Mouse (Mus musculus): ENCODE data around the gene Ermp1. TPM values are rescaled to one million over a fixed set of nuclear protein-coding genes. Genes with fewer than 3 reads are reported as not detected.

Ermp1 gene
- 5.3 TPM in 2 replicates for polyA plus RNA-seq (2015; fragmentation: Nextera tagmentation; extraction: Ambion mirVana)

DNA sequence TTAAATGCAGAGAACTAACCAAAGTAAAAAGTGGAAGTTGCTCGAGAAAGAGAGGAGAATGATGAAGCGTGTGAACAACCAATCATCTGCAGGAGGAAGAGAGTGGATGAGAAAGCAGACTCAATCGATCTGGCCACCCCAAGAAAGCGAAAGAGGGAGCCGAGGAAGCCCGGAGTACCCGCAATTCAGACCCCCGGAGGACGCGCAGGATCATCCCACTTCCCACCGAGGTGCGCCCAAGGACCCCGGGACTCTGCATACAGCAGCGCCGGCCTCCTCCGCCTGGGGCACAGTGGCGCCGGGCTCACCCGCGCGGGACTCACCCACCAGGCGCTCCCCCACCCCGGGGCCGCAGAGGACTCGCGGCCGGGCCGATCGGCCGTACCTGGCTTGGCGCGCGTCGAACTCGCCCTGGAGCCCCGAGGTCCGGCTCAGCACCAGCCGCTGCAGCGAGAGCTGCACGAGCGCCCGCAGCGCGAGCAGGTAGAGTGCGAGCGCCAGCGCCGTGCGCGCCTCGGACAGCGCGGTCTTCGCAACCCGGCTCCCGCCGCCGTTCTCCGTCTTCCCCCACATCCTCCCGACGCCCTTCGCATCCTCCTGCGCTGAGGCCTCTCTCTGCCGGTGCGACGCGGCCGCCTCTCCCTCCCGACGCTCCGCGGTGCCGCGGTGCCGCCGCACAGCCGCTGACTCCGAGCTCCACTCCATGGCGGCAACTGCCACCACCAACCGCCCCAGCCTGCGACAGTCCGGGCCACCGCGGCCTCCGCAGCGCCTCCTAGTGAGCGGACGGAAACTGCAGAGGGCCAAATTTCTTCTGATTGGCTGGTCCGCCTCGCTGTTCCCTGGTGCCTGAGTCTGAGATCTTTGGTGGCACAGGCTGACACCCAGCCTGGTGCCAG, at the start of gene Ermp1:
Gene Ermp1, minus strand, starts transcription at position 765 of the 899 bp plus-strand sequence.
- ATAC-seq (ENCODE audit: extremely low read depth, insufficient number of reproducible peaks, low FRiP score, low TSS enrichment): peak; percentile 78
- Histone ChIP-seq H3K4me1 (no peaks in the 10 kb centered on the region), H3K9me3 (peaks cover 4% of the 10 kb centered on the region), H3K9ac (peak within 1 kb of the TSS; percentile 88), H3K4me3 (peak within 1 kb of the TSS; percentile 82), H3K36me3 (peaks cover 7% of the 10 kb centered on the region), H3K27ac (replicated peaks) (peak within 1 kb of the TSS; percentile 77), H3K4me2 (peak within 1 kb of the TSS; percentile 86), H3K27me3 (replicated peaks) (peaks cover 51% of the 10 kb centered on the region)
- under 1% methylated on average over 82 of the region's 90 CpGs for WGBS

DNA sequence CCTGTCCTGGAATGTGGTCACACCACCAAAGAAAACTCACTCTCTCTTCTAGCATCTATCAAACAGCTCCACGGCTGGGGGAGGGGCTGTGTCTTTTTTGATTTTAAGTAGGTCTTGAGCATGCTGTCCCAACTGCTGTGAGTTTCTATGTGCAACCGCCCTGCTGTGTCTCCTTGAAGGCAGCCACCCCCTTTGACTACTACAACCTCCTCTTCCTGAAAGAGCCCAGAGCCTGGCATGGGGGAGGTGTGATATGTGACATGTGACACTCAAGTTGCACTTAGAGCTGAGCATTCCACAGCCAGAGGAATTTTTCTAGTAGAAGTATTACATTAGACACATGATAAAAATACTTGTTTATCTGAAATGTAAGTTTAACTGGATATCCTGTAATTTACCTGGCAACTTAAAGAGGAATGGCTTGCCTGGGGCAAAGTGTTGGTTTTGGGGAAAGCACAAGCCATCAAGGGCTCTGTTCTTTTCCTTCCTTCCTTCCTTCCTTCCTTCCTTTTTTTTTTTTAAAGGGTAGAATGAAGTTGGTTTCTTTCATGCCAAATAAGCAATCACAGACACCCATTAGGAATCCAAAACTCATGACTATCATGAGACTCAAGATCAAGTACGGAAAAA, 49.1 kb upstream of the Ermp1 start, which contains the start of gene Mlana:
Gene Mlana, plus strand, starts transcription at position 580 of the 630 bp plus-strand sequence.
- 0 out of 2 replicates have a peak within 1 kb of the TSS, but pooled peaks have one; percentile 40 for H3K27ac ChIP-seq (replicated peaks)
- ATAC-seq (ENCODE audit: extremely low read depth, insufficient number of reproducible peaks, low FRiP score, low TSS enrichment): no peak
- no peak within 1 kb of the TSS for H3K4me3 ChIP-seq
- peaks cover 11% of the 10 kb centered on the region for H3K9me3 ChIP-seq
- H3K36me3 ChIP-seq: no peaks in the 10 kb centered on the region
- WGBS: 34% methylated on average over 3 of the region's 3 CpGs
- peaks cover 17% of the 10 kb centered on the region for H3K4me1 ChIP-seq
- no peak within 1 kb of the TSS for H3K9ac ChIP-seq
- no peaks in the 10 kb centered on the region for H3K27me3 ChIP-seq (replicated peaks)
- H3K4me2 ChIP-seq: peak within 1 kb of the TSS; percentile 23; the same call in 1 of the 2 replicates

DNA sequence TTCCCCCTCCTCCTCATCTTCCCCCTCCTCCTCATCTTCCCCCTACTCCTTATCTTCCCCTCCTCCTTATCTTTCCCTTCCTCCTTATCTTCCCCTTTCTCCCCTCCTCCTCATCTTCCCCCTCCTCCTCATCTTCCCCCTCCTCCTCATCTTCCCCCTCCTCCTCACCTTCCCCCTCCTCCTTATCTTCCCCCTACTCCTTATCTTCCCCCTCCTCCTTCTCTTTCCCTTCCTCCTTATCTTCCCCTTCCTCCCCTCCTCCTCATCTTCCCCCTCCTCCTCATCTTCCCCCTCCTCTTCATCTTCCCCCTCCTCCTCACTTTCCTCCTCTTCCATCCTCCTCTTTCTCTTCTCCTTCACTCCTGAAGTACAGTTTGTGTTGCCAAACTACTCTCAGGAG, 48.6 kb upstream of the Ermp1 start:
- Histone ChIP-seq H3K27ac (replicated peaks) (0 out of 2 replicates have a peak overlapping the region, but pooled peaks have one; percentile 40), H3K4me2 (peak overlapping the region; percentile 23; the same call in 1 of the 2 replicates), H3K4me3 (no peak overlapping the region), H3K4me1 (peaks cover 17% of the 10 kb centered on the region), H3K36me3 (no peaks in the 10 kb centered on the region), H3K27me3 (replicated peaks) (no peaks in the 10 kb centered on the region), H3K9ac (no peak overlapping the region), H3K9me3 (peaks cover 11% of the 10 kb centered on the region)
- ATAC-seq (ENCODE audit: extremely low read depth, insufficient number of reproducible peaks, low FRiP score, low TSS enrichment): no peak

DNA sequence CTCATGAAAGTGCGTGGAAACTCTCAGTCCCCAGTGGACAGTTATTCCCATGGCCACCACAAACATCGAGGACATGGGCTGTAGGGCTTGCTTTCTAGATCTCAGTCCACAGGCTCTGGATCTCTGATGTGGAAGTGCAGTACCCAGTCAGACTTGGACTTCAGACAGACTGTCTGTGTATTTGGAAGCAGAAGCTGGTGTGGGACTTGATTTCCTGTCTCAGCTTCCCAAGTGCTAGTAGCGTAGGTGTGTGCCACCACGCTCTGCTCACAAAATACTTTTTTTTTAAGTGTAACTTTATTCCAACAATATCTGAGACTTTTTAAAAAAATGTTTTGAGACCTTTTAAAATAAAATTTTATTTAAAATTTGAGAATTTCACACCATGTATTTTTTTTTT, 48.1 kb upstream of the Ermp1 start:
- H3K27me3 ChIP-seq (replicated peaks): no peaks in the 10 kb centered on the region

DNA sequence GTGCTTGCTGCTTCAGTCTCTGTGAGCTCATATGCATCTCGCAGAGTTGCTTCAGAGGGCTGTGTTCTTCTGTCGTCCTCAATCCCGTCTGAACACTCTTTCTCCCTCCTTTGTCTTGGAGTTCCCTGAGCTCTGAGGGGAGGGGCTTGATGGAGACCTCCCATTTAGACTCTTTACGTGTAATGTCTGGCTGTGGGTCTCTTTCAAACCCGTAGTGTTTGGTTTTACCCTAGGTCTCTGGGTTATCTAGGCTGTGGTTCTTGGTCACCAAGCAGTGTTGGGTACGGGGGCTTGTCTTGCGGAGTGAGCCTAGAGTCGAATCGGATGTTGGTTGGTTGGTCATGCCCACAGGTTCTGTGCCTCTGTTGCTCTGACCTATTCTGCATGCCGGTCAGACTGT, 46.9 kb upstream of the Ermp1 start:
- Histone ChIP-seq H3K9ac (no peak overlapping the region), H3K4me3 (no peak overlapping the region), H3K27me3 (replicated peaks) (no peaks in the 10 kb centered on the region), H3K4me1 (peaks cover 17% of the 10 kb centered on the region), H3K4me2 (no peak overlapping the region), H3K9me3 (peaks cover 11% of the 10 kb centered on the region), H3K27ac (replicated peaks) (no peak overlapping the region), H3K36me3 (no peaks in the 10 kb centered on the region)
- 89% methylated on average over 10 of the region's 10 CpGs for WGBS
- ATAC-seq (ENCODE audit: extremely low read depth, insufficient number of reproducible peaks, low FRiP score, low TSS enrichment): no peak

More for the DNA sequence above, 48.1 kb upstream of the Ermp1 start:
- Histone ChIP-seq H3K4me2 (no peak overlapping the region), H3K36me3 (no peaks in the 10 kb centered on the region), H3K4me3 (no peak overlapping the region), H3K4me1 (peaks cover 17% of the 10 kb centered on the region), H3K27ac (replicated peaks) (no peak overlapping the region), H3K9me3 (peaks cover 11% of the 10 kb centered on the region), H3K9ac (no peak overlapping the region)
- no peak for ATAC-seq (ENCODE audit: extremely low read depth, insufficient number of reproducible peaks, low FRiP score, low TSS enrichment)
- WGBS: 91% methylated on average over 4 of the region's 4 CpGs

DNA sequence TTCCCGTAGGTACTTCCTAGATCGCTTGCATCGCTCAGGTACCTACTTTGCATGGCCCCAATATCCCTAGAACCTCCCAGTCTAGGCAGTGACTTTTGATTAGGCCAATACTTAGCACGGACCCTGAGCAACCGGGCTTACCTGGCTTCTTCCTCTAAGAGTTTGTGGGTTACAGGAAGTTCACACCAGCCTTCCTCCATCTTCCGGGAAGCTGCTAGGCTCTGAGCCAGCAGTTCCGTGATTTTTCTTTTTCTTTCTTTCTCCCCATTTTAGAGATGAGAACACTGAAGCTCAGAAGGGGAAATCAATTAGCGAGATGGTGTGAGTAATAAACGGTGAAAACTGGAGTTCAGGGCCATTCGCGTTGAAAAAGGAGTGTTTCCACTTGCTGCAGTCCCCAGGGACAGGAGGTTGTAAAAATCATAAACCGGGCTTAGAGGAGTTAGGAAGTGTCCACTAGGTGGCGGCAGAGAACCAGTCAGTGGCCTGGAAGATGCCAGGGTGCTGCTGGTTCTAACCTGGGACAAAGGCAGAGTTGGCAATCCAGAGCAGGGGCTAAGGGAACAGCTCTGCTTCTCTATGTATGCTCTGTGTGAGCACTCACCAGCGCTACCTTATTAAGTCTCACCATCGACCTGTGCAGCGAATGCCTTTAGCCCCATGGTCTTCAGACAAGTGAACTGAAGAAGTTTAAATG, 35.8 kb upstream of the Ermp1 start:
- Histone ChIP-seq H3K27ac (replicated peaks) (no peak overlapping the region), H3K4me3 (no peak overlapping the region), H3K4me1 (peaks cover 4% of the 10 kb centered on the region; the same call in 1 of the 2 replicates), H3K9ac (no peak overlapping the region), H3K27me3 (replicated peaks) (peaks cover 22% of the 10 kb centered on the region), H3K36me3 (no peaks in the 10 kb centered on the region), H3K9me3 (peaks cover 18% of the 10 kb centered on the region), H3K4me2 (no peak overlapping the region)
- 50% methylated on average over 16 of the region's 16 CpGs for WGBS
- ATAC-seq (ENCODE audit: extremely low read depth, insufficient number of reproducible peaks, low FRiP score, low TSS enrichment): no peak

DNA sequence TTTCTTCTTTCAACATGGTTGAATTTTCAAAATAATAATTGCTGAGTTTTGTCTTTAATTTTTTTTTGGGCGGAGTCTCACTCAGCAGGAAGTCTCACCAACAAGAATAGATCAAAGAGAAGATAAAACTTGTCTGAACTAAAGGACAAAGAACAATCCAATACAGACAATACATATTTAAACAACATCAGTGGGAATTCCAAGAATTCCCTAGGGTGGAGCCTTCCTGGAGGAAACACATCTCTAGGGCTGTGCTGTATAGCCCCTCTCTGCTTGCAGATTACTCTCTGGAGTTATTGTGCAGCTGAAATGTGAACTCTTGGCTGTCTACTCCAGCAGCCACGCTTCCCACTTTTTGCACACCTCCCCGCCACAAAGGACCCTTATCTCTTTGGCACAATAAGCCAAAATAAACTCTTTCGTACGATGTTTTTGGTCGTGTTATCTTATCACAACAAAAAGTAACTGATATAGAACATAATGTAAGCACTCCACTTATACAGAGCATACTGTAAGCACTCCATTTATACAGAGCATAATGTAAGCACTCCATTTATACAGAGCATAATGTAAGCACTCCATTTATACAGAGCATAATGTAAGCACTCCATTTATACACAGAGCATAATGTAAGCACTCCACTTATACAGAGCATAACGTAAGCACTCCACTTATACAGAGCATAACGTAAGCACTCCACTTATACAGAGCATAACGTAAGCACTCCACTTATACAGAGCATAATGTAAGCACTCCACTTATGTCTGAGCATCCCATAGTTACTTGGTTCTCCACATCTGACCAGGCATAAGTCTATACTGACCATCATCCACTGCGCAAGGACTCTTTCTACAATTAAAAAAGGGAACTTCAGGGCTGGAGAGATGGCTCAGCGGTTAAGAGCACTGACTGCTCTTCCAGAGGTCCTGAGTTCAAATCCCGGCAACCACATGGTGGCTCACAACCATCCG, 32.3 kb upstream of the Ermp1 start:
- H3K4me3 ChIP-seq: no peak overlapping the region
- H3K4me1 ChIP-seq: peaks cover 4% of the 10 kb centered on the region; the same call in 1 of the 2 replicates
- H3K9me3 ChIP-seq: peaks cover 13% of the 10 kb centered on the region
- no peak overlapping the region for H3K27ac ChIP-seq (replicated peaks)
- no peak overlapping the region for H3K9ac ChIP-seq
- H3K36me3 ChIP-seq: no peaks in the 10 kb centered on the region
- ATAC-seq (ENCODE audit: extremely low read depth, insufficient number of reproducible peaks, low FRiP score, low TSS enrichment): no peak
- H3K27me3 ChIP-seq (replicated peaks): peaks cover 53% of the 10 kb centered on the region
- no peak overlapping the region for H3K4me2 ChIP-seq
- WGBS: 48% methylated on average over 13 of the region's 13 CpGs

DNA sequence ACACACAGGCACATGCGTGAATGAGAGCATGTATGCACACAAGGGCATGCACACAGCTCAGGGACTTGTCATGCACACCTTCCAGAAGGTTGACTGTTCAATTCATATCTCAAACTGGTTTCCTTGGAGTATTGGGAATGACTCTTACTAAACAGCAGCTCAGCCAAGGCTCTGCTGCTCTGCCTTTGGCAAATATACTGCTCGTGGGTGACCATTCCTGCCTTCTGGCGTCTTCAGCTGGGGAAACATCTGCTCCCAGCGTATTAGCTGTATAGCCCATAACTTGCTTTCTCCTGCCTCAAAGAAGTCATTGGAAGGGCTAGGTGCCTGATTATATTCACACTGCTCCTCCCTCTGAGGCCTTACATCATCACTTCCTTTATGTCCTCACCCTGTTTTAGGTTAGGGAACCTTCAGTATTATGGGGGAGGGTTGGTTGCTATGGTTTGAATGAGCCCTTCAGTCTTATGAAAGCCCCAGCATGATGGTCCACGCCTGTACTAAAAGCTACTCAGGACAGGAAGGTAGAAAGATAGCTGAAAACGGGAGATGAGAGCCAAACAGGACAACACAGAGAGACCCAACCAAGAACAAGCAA, 30.1 kb upstream of the Ermp1 start:
- Histone ChIP-seq H3K36me3 (no peaks in the 10 kb centered on the region), H3K9me3 (no peaks in the 10 kb centered on the region), H3K4me3 (no peak overlapping the region), H3K27me3 (replicated peaks) (peaks cover 62% of the 10 kb centered on the region), H3K27ac (replicated peaks) (no peak overlapping the region), H3K4me2 (no peak overlapping the region), H3K4me1 (peaks cover 4% of the 10 kb centered on the region; the same call in 1 of the 2 replicates), H3K9ac (no peak overlapping the region)
- WGBS: 72% methylated on average over 6 of the region's 6 CpGs
- no peak for ATAC-seq (ENCODE audit: extremely low read depth, insufficient number of reproducible peaks, low FRiP score, low TSS enrichment)

DNA sequence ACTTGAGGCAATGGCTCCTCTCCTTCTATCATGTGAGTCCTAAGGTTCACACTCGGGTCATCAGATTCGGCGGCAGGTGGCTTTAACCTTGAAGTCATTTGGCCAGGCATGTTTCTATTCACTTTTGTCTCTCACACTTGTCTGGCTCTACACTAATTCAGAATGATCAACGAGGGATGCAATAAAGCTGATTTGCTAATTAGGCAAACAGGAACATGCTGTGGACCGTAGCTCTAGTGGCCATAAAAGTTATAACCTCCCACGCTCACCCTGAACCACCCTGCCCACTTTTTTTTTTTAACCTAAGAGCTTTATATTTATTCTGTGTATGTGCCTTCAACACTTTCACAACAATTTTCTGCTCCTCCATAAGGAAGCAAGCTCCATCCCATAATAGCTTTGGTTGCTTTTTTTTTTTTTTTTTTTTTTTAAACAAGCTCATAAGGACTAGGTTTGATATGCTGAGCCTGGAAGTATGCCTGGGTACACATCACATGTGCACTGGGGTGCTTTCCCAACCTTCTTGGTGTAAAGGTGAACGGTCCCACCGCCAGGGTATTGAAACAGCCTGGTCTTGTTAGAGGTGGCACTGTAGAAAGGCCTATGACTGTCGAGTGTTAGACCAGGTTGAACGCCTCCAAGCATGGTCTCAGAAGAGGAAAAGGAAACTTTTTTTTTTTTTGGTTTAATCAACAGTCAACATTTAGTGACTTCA, 28.4 kb upstream of the Ermp1 start:
- Histone ChIP-seq H3K4me1 (peaks cover 4% of the 10 kb centered on the region; the same call in 1 of the 2 replicates), H3K4me3 (no peak overlapping the region), H3K36me3 (no peaks in the 10 kb centered on the region), H3K4me2 (no peak overlapping the region), H3K9me3 (no peaks in the 10 kb centered on the region), H3K9ac (no peak overlapping the region), H3K27ac (replicated peaks) (no peak overlapping the region), H3K27me3 (replicated peaks) (peaks cover 64% of the 10 kb centered on the region)
- ATAC-seq (ENCODE audit: extremely low read depth, insufficient number of reproducible peaks, low FRiP score, low TSS enrichment): no peak
- WGBS: 83% methylated on average over 10 of the region's 10 CpGs

Data from heart, embryonic 13.5 days (tissue).